In genomic region chr14:44907774-44908173, GRCm38 (mm10) we compare ENCODE assay signal across 24 mouse cellular contexts. TPM values are rescaled to one million over a fixed set of nuclear protein-coding genes. Genes with fewer than 3 reads are reported as not detected.
"Had no signal": no experiment of that assay in that cellular context is flagged by ENCODE, and none has a peak within 500 bp of the region (broad histone marks: within the 10 kb centered on the region; RNA-seq: fewer than 3 reads in every experiment).

No protein-coding gene starts in this region.

- H3K4me3 ChIP-seq: liver, embryonic 15.5 days; lung, embryonic 15.5 days; megakaryocyte, embryonic 14.5 days; midbrain, embryonic 13.5 days; midbrain, embryonic 15.5 days; myocyte; neural tube, embryonic 13.5 days; neural tube, embryonic 15.5 days; stomach, embryonic 15.5 days had no signal

- H3K9ac ChIP-seq: liver, embryonic 15.5 days; liver, postnatal 0 days; lung, embryonic 15.5 days; midbrain, embryonic 13.5 days; midbrain, embryonic 15.5 days; neural tube, embryonic 13.5 days; neural tube, embryonic 15.5 days; stomach, embryonic 15.5 days had no signal

- H3K27me3 ChIP-seq: liver, embryonic 15.5 days; lung, embryonic 15.5 days; megakaryocyte, embryonic 14.5 days; midbrain, embryonic 13.5 days; midbrain, embryonic 15.5 days; neural tube, embryonic 13.5 days; neural tube, embryonic 15.5 days; stomach, embryonic 15.5 days had no signal

- H3K27ac ChIP-seq: liver, embryonic 15.5 days; lung, embryonic 15.5 days; macrophage; midbrain, embryonic 13.5 days; midbrain, embryonic 15.5 days; neural tube, embryonic 13.5 days; neural tube, embryonic 15.5 days; stomach, embryonic 15.5 days had no signal

- H3K4me2 ChIP-seq: liver, embryonic 15.5 days; lung, embryonic 15.5 days; midbrain, embryonic 11.5 days; midbrain, embryonic 13.5 days; midbrain, embryonic 15.5 days; neural tube, embryonic 13.5 days; neural tube, embryonic 15.5 days; stomach, embryonic 15.5 days had no signal

- H3K36me3 ChIP-seq: liver, embryonic 15.5 days; lung, embryonic 15.5 days; midbrain, embryonic 13.5 days; midbrain, embryonic 15.5 days; neural tube, embryonic 13.5 days; neural tube, embryonic 15.5 days; stomach, embryonic 15.5 days had no signal

- H3K4me1 ChIP-seq: liver, embryonic 15.5 days; lung, embryonic 15.5 days; megakaryocyte, embryonic 14.5 days; midbrain, embryonic 13.5 days; midbrain, embryonic 15.5 days; neural tube, embryonic 13.5 days; neural tube, embryonic 15.5 days; stomach, embryonic 15.5 days had no signal

- DNase-seq: liver, postnatal 0 days; lung, adult 2 months; lung, postnatal 14 days; lung, postnatal 36 days; retina, postnatal 1 day; right cerebral cortex, adult 18-20 months; right cerebral cortex, postnatal 25 days; right cerebral cortex, postnatal 4 days; thymus, adult 2 months; thymus, postnatal 25 days; thymus, postnatal 4 days had no signal

- H3K9me3 ChIP-seq: liver, embryonic 15.5 days; lung, embryonic 15.5 days; megakaryocyte, embryonic 14.5 days; midbrain, embryonic 13.5 days; midbrain, embryonic 15.5 days; neural tube, embryonic 13.5 days; neural tube, embryonic 15.5 days; stomach, embryonic 15.5 days had no signal

- ATAC-seq: liver, postnatal 0 days; lung, postnatal 0 days; midbrain, embryonic 13.5 days; midbrain, embryonic 15.5 days had no signal

RNA-seq across cellular contexts. Expression of gene Ptgdr, which starts 48.6 kb away (rescaled TPM):
- total RNA-seq: megakaryocyte progenitor cell, adult 5-6 weeks had no signal
- polyA plus RNA-seq: liver, embryonic 15.5 days; liver, postnatal 0 days; lung, adult 2 months; macrophage; midbrain, embryonic 11.5 days; midbrain, embryonic 13.5 days; myocyte had no signal
